Mouse (Mus musculus): Measurements from ENCODE around the gene Nars2. TPM values are rescaled to one million over a fixed set of nuclear protein-coding genes. Genes with fewer than 3 reads are reported as not detected.
"Not testable (repeated sequence)": the region's sequence is repeated elsewhere in the genome, so short reads cannot be mapped to it uniquely, and the experiment has no call there.

Nars2 gene
- polyA plus RNA-seq, 2 experiments = 8.5 to 21.0 TPM

- WGBS = 8% methylated on average over 6 of the region's 6 CpGs
Observed at GRCm38 (mm10) chr7:96914031-96914430, 37.3 kb upstream of the Nars2 start.

GRCm38 (mm10) chr7:96915452-96916105 lies 35.7 kb upstream of the Nars2 start:
- 0% methylated on average over 2 of the region's 2 CpGs for WGBS
- peak; percentile 78 for ATAC-seq (ENCODE audit: low FRiP score, low read depth)
- peak; percentile 79 for DNase-seq (ENCODE audit: low spot score)

More at GRCm38 (mm10) chr7:96914031-96914430, 37.3 kb upstream of the Nars2 start:
- H3K36me3 ChIP-seq (ENCODE audit: control insufficient read depth, insufficient read depth, low read length) = no peaks in the 10 kb centered on the region
- H3K4me2 ChIP-seq (replicated peaks; ENCODE audit: low read depth, low read length, severe bottlenecking) = no peak overlapping the region
- peak; percentile 83 for DNase-seq (ENCODE audit: low spot score)
- no peak overlapping the region for H3K4me3 ChIP-seq (replicated peaks; ENCODE audit: low read length)
- peak; percentile 20; the same call in 1 of the 2 replicates for ATAC-seq (ENCODE audit: low FRiP score, low read depth)
- no peak overlapping the region for H3K9ac ChIP-seq (ENCODE audit: low read depth, low read length, severe bottlenecking)
- H3K27ac ChIP-seq (replicated peaks; ENCODE audit: low read depth, low read length) = no peak overlapping the region
- H3K27me3 ChIP-seq (ENCODE audit: control insufficient read depth, insufficient read depth, low read length) = no peaks in the 10 kb centered on the region
- TF ChIP-seq POLR2A (IDR thresholded peaks at IDR 0.05; ENCODE audit: borderline replicate concordance, extremely low read depth, insufficient read depth, insufficient read length) = no peak
- H3K9me3 ChIP-seq (ENCODE audit: control insufficient read depth, low read length) = no peaks in the 10 kb centered on the region
- H3K4me1 ChIP-seq (ENCODE audit: control insufficient read depth, insufficient read depth, low read length) = peaks cover 19% of the 10 kb centered on the region

GRCm38 (mm10) chr7:96920447-96921095 lies 30.7 kb upstream of the Nars2 start:
- H3K9ac ChIP-seq (ENCODE audit: low read depth, low read length, severe bottlenecking) = no peak overlapping the region
- ATAC-seq (ENCODE audit: low FRiP score, low read depth) = no peak
- H3K27me3 ChIP-seq (ENCODE audit: control insufficient read depth, insufficient read depth, low read length) = no peaks in the 10 kb centered on the region
- H3K27ac ChIP-seq (replicated peaks; ENCODE audit: low read depth, low read length) = no peak overlapping the region
- H3K4me1 ChIP-seq (ENCODE audit: control insufficient read depth, insufficient read depth, low read length) = no peaks in the 10 kb centered on the region
- WGBS = 72% methylated on average over 7 of the region's 7 CpGs
- no peak for TF ChIP-seq POLR2A (IDR thresholded peaks at IDR 0.05; ENCODE audit: borderline replicate concordance, extremely low read depth, insufficient read depth, insufficient read length)
- DNase-seq (ENCODE audit: low spot score) = no peak
- H3K9me3 ChIP-seq (ENCODE audit: control insufficient read depth, low read length) = no peaks in the 10 kb centered on the region
- H3K4me3 ChIP-seq (replicated peaks; ENCODE audit: low read length) = no peak overlapping the region
- H3K36me3 ChIP-seq (ENCODE audit: control insufficient read depth, insufficient read depth, low read length) = no peaks in the 10 kb centered on the region
- H3K4me2 ChIP-seq (replicated peaks; ENCODE audit: low read depth, low read length, severe bottlenecking) = no peak overlapping the region

More at GRCm38 (mm10) chr7:96915452-96916105, 35.7 kb upstream of the Nars2 start:
- Histone ChIP-seq H3K9me3 (ENCODE audit: control insufficient read depth, low read length) (no peaks in the 10 kb centered on the region), H3K4me1 (ENCODE audit: control insufficient read depth, insufficient read depth, low read length) (peaks cover 10% of the 10 kb centered on the region), H3K36me3 (ENCODE audit: control insufficient read depth, insufficient read depth, low read length) (no peaks in the 10 kb centered on the region), H3K9ac (ENCODE audit: low read depth, low read length, severe bottlenecking) (no peak overlapping the region), H3K27me3 (ENCODE audit: control insufficient read depth, insufficient read depth, low read length) (no peaks in the 10 kb centered on the region), H3K4me2 (replicated peaks; ENCODE audit: low read depth, low read length, severe bottlenecking) (no peak overlapping the region), H3K4me3 (replicated peaks; ENCODE audit: low read length) (no peak overlapping the region), H3K27ac (replicated peaks; ENCODE audit: low read depth, low read length) (no peak overlapping the region)
- no peak for TF ChIP-seq POLR2A (IDR thresholded peaks at IDR 0.05; ENCODE audit: borderline replicate concordance, extremely low read depth, insufficient read depth, insufficient read length)

GRCm38 (mm10) chr7:96922927-96923326 lies 28.4 kb upstream of the Nars2 start:
- Histone ChIP-seq H3K9me3 (ENCODE audit: control insufficient read depth, low read length) (no peaks in the 10 kb centered on the region), H3K9ac (ENCODE audit: low read depth, low read length, severe bottlenecking) (no peak overlapping the region), H3K4me2 (replicated peaks; ENCODE audit: low read depth, low read length, severe bottlenecking) (no peak overlapping the region), H3K36me3 (ENCODE audit: control insufficient read depth, insufficient read depth, low read length) (no peaks in the 10 kb centered on the region), H3K4me1 (ENCODE audit: control insufficient read depth, insufficient read depth, low read length) (no peaks in the 10 kb centered on the region), H3K27ac (replicated peaks; ENCODE audit: low read depth, low read length) (no peak overlapping the region), H3K27me3 (ENCODE audit: control insufficient read depth, insufficient read depth, low read length) (no peaks in the 10 kb centered on the region), H3K4me3 (replicated peaks; ENCODE audit: low read length) (no peak overlapping the region)
- no peak for TF ChIP-seq POLR2A (IDR thresholded peaks at IDR 0.05; ENCODE audit: borderline replicate concordance, extremely low read depth, insufficient read depth, insufficient read length)
- WGBS = 83% methylated on average over 1 of the region's 2 CpGs
- DNase-seq (ENCODE audit: low spot score) (no peak), ATAC-seq (ENCODE audit: low FRiP score, low read depth) (no peak)

GRCm38 (mm10) chr7:96943715-96944377 lies 7.5 kb upstream of the Nars2 start:
- H3K4me1 ChIP-seq (ENCODE audit: control insufficient read depth, insufficient read depth, low read length) = no peaks in the 10 kb centered on the region
- 81% methylated on average over 5 of the region's 5 CpGs for WGBS
- no peak for ATAC-seq (ENCODE audit: low FRiP score, low read depth)
- TF ChIP-seq POLR2A (IDR thresholded peaks at IDR 0.05; ENCODE audit: borderline replicate concordance, extremely low read depth, insufficient read depth, insufficient read length) = no peak
- no peaks in the 10 kb centered on the region for H3K27me3 ChIP-seq (ENCODE audit: control insufficient read depth, insufficient read depth, low read length)
- H3K4me3 ChIP-seq (replicated peaks; ENCODE audit: low read length) = no peak overlapping the region
- H3K27ac ChIP-seq (replicated peaks; ENCODE audit: low read depth, low read length) = no peak overlapping the region
- no peak for DNase-seq (ENCODE audit: low spot score)
- no peaks in the 10 kb centered on the region for H3K9me3 ChIP-seq (ENCODE audit: control insufficient read depth, low read length)
- no peaks in the 10 kb centered on the region for H3K36me3 ChIP-seq (ENCODE audit: control insufficient read depth, insufficient read depth, low read length)
- no peak overlapping the region for H3K9ac ChIP-seq (ENCODE audit: low read depth, low read length, severe bottlenecking)
- H3K4me2 ChIP-seq (replicated peaks; ENCODE audit: low read depth, low read length, severe bottlenecking) = no peak overlapping the region

- H3K9ac ChIP-seq (ENCODE audit: low read depth, low read length, severe bottlenecking); H3K27ac ChIP-seq (replicated peaks; ENCODE audit: low read depth, low read length); H3K27me3 ChIP-seq (ENCODE audit: control insufficient read depth, insufficient read depth, low read length); ATAC-seq (ENCODE audit: low FRiP score, low read depth); H3K9me3 ChIP-seq (ENCODE audit: control insufficient read depth, low read length); H3K4me1 ChIP-seq (ENCODE audit: control insufficient read depth, insufficient read depth, low read length); H3K4me2 ChIP-seq (replicated peaks; ENCODE audit: low read depth, low read length, severe bottlenecking); DNase-seq (ENCODE audit: low spot score); H3K36me3 ChIP-seq (ENCODE audit: control insufficient read depth, insufficient read depth, low read length); H3K4me3 ChIP-seq (replicated peaks; ENCODE audit: low read length): not testable (repeated sequence)
- WGBS = 96% methylated on average over 8 of the region's 8 CpGs
Observed at GRCm38 (mm10) chr7:96946501-96946900, 4.8 kb upstream of the Nars2 start.

Measured in limb, embryonic 14.5 days (tissue).